Mouse (Mus musculus) C2C12 (cell line): ENCODE results near the gene Fam222a.

Source experiments
- CEBPB ChIP-seq: IDR thresholded peaks from one replicate; pipeline ENCODE4 v1.6.1; 2011; ENCODE audit warnings: low read depth, mild to moderate bottlenecking, control low read depth, moderate library complexity
- CTCF ChIP-seq: IDR thresholded peaks from one replicate; pipeline ENCODE4 v1.5.1; 2011; ENCODE audit not compliant: control insufficient read depth, insufficient read depth, insufficient read length
- FOSL1 ChIP-seq: IDR thresholded peaks from one replicate; pipeline ENCODE4 v1.8.0; 2011; ENCODE audit warnings: mild to moderate bottlenecking, low read length; ENCODE audit not compliant: poor library complexity, insufficient read depth, severe bottlenecking
- MAX ChIP-seq: IDR thresholded peaks from one replicate; pipeline ENCODE4 v1.6.1; 2011; ENCODE audit warnings: mild to moderate bottlenecking, control low read depth
- MYOD1 ChIP-seq: IDR thresholded peaks from one replicate; pipeline ENCODE4 v1.6.1; 2011; ENCODE audit warnings: low read depth; ENCODE audit not compliant: control insufficient read depth, insufficient read length
- MYOG ChIP-seq: IDR thresholded peaks from one replicate; pipeline ENCODE4 v1.6.1; 2011; ENCODE audit not compliant: control insufficient read depth, insufficient read length; ENCODE audit errors: extremely low read depth
- USF1 ChIP-seq: IDR thresholded peaks from one replicate; pipeline ENCODE4 v1.6.1; 2011; ENCODE audit warnings: low read depth, mild to moderate bottlenecking, control low read depth, moderate library complexity

DNA sequence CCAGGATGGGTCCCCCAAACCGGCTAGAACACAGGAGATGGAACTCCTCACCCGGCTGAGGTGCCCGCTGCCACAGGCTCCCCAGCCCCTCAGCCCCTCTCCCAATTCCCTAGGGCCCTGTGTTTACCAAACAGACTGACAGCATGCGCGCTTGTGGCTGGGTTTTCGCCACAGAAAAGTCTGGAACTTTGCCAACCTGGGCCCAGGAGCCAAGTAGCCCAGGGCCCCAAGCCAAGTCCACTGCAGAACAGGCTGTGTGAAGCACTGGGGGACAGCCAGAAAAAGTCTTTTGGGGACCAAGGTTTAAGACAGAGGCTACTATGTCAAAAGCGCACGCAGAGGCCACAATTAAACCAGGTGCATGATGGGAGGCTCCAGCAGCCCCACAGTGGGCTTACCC, 39.8 kb downstream of the Fam222a start:
- TF ChIP-seq CTCF = no peak
- TF ChIP-seq MYOD1 = no peak
- no peak for TF ChIP-seq MAX
- TF ChIP-seq MYOG = no peak
- TF ChIP-seq FOSL1 = no peak
- TF ChIP-seq USF1 = no peak
- no peak for TF ChIP-seq CEBPB
